Mouse (Mus musculus) spleen, postnatal 4 days (tissue): ENCODE results near the gene Slc4a5.

Experiments
- DNase-seq, 2 experiments: peaks; one replicate each; pipeline ENCODE4 v3.0.0; 2022; ENCODE audit warnings: low spot score in 2 of 2

Slc4a5 gene

DNA sequence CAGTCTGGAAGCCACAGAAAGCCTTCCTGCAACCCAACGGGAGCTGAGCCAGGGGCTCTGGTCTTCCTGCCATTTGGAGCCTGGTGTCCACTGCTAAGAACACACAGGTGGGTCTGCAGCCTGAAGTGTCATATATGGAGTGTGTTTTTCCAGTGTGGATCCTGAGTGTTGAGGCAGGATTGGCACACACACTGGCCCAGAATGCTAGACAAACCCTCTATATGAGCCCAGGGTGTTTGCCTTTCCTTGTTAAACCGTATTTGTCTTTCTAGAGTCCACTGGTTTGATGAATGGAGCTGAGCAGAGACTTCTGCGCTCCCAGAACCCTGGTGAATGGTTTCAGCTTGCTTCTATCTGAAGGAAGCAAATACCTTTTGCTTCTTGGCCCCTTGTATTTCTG lies at the start of gene Slc4a5:
Slc4a5 (plus strand) TSS at position 15 of the 400 bp plus-strand sequence.
- DNase-seq = no peak

DNA sequence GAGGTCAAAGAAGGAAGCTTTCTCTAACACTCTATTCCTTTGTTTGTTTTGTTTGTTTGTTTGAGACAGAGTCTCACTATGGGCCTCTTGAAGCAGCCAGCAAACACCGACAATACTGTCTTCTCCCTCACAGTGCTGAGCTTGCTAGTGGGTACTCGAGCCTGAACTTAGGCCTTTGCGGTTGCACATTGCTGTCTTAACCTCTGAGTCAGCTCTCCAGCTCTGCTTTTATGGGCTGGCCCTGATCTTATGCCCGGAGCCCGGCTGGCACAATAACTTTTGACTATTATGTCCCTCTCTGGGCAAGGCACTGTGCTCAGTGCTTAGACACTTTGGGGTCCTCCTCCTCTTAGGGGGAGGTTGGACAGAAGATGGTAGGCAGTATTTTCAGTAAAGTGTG lies 49.8 kb upstream of the Slc4a5 start:
- DNase-seq = no peak

DNA sequence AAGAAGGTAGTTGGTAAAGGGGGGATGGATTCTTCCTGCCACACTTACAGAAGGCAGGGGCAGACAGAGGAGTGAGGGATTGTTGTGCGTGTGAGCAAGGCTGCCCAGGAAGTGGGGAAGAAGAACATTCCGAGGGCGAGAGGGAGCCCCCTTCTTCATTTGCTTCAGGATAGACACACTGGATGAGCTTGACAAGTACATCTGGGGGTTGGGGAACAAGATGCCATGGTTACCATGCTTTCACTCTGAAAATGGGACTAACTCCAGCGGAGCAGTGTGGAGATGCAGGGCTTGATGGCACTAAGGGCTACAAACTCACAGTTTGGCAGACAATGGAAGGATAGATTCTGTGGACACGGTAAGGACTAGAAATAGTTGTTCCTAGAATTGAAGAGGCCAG lies 48.6 kb upstream of the Slc4a5 start:
- DNase-seq = no peak

DNA sequence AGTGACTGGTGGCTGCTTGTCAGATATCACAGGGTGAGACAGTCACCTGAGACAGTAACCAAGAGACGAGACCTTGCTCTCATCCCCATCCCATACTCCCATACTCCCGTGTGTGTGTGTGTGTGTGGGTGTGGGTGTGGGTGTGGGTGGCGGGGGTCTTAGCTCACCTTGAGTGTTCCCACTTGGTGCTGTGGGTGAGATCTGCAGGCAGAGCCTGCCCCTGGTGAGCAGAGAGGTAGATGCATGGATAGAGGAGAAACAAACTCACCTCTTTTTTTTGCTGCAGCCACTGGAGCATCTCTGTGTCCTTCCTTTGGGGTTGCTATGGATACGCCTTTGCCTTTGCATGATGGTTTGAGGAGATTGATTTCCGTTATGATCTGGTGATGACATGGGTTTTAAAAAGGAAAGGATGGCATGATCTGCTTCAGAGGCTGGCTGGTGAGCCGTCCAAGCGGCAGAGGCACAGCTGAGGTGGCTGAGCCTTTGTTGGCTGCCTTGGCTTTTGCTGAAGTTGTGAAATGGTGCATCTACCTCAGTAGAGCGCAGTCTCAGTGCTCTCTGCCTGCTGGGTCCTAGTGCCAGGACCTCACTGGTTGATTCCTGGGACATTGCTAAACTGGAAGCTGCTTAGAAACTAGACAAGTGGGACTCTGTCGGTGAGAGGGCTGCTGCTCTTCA lies 47.2 kb upstream of the Slc4a5 start:
- no peak for DNase-seq

DNA sequence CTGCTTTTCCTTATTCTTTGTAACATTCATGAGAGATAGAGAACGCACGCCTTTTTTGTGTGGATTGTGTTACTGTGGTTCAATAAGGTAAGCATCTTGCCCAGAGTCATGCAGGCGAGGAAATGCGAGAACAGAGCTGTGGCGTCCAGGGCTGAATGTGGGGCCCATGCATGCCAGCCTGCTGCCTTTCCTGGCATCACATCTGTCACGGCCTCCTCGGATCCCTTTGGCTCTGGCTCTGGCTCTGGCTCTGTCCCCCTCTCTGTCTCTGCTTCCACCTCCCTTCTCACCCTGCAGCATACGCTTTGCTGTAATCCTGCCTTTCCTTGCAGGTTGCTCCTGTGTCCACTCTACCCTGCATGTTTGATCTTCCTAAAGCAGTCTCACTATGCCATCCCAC lies 43.6 kb upstream of the Slc4a5 start:
- DNase-seq = no peak

DNA sequence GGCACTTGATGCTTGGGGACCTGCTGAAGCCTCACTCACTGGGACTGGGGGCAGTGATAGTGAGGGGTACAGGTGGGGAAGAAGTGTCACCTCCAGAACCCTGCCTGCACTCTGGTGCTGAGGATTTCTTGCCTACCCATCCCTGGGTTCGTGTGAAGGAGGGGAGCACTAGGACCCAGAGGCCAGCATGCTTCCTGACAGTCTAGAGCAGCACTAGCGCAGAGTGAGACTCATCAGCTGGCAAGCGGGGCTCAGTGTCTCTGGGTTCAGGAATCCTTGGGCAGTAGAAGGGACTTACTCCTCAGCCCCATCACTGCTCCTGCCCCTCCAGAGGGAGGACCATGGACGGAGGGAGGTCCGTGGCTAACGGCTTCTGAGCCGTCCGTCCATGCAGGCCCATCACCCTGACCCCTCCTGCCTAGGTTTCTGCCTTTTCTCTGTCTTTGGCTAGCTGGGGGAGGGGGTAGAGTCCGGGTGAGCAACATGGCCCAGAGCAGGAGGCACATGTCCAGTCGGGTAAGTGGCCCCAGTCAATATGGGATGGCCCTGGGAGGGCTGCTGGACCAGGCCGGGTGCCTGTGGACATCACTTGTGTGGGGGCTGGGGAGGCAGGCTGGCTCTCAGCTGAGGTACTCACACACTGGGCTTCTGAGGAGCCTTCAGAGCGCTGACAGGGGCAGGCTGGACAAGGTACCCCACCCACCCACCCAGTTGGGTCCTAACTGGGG lies 40.1 kb upstream of the Slc4a5 start:
- DNase-seq = no peak

DNA sequence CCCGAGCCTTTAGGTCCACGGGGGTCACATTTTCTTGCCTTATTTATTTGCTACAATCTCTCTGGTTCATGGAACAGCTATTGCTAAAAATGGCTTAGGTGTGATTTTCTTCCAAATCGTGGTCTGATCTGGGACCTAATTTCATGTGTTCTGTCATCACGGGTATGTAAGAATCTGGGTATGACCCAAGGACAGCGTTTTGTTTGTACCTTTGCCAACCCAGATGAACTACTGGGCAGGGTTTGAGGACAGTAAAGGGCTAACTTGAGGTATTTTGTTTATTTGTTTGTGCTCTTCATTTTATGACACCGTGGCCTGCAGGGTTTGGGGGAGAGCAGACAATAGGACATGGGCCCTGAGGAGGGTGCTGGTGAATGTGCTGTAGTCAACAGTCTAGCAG lies 39.0 kb upstream of the Slc4a5 start:
- DNase-seq = no peak

DNA sequence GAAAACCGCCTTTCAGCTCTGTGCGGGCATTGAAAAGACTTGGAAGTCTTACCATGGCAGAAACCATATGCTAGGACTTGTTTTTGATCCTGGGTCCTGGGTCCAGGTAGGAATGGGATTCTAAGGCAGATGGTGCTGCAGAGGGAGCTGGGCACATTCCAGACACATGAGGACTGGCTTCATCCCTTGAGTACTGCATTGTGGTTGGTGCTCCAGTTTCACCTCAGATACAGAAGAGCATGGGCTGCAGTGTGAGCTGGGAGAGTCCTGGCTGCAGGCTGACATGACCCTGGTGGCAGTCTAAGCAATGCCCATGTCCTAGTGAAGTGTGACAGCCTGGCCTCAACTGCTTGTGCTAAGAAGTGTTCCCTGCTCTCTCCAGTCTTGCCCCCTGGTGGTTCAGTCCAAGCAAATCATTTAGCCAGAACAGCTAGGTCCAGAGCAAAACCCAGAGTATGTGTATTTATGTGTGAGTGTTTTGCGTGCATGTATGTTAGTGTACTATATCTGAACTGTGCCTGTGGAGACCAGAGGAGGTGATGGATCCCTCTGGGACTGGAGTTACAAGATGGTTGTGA lies 34.7 kb upstream of the Slc4a5 start:
- DNase-seq = no peak

DNA sequence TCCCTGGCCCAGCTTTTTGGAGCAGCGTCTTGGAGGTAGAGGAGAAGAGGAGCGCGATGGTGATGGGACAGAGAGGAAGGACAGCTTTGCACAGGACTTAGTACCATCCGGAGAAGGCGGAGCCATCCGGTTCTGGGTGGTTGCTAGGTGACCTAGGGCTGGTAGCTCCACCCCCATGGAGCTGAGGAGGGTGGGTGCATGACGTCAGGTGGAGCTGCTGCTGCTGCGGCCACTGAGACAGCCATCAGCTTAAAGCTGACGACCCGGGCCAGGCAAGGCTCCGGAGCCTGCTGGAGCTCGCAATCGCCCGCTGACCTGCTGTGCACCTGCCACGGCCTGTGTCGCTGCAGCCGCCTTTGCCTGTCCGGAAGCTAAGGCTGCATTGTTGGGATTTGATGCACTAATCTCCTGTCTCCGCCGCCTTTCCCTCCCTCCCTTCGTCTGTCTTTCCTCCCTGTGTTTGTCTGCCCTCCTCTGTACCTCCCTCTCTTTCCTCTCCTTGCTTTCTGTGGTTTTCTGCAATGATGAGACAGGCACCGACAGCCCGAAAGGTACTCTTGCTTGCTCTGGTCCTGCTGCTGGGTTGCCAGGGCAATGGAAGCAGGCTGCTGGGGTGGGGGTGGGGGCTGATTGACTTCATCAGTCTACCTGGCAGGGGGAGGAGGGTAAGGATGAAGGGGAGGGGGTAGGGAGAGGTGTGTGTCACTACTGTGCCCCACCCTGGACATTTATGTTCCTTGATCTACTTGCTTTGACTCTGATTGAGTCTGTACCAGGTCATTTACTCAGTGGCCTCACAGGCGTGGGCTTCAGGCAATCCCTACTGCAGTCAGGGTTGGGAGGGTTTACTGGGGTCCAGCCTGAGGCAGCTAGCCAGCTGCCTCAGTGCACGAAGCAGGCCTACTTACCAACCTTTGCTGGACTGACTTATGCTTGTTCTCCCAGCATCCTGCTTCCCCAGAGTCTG lies 33.5 kb upstream of the Slc4a5 start:
- no peak for DNase-seq

DNA sequence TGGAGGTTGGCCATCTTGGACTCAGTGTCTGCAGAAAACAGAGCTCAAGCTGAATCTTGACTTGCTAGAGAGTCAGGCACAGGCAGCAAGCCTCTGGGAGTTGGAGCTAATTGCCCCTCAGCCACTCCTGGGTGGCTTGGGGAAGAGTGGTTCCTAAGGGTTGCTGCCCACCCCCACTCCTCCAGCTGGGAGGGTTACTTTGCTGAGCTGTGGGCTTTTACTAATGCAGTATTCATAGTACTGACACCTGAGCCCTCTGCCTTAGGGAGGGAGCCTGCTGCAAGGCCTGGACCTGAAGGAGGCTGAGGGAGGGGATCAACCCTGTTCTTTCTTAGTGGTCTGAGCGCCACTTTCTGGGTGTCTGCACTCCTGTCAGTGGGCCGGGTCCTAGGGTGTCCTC lies 32.7 kb upstream of the Slc4a5 start:
- DNase-seq = no peak

DNA sequence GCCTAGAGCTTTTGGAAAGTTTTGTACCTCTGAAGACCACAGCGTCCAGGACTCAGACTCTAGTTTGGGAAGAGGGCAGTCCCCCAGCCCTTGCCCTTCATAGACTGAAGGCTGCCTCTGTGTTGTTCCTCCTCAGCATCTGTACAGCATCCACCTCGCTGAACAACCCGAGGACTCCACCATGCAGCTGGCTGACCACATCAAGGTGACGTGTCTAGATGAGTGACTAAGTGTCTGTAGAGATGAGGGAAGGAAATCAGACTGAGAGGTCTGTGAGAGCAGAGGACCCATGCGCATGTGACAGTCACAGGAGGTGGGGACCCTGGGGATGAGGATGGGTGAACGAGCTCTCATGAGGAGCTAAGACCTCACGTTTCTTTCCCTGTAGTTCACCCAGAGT lies 26.1 kb upstream of the Slc4a5 start:
- no peak for DNase-seq

DNA sequence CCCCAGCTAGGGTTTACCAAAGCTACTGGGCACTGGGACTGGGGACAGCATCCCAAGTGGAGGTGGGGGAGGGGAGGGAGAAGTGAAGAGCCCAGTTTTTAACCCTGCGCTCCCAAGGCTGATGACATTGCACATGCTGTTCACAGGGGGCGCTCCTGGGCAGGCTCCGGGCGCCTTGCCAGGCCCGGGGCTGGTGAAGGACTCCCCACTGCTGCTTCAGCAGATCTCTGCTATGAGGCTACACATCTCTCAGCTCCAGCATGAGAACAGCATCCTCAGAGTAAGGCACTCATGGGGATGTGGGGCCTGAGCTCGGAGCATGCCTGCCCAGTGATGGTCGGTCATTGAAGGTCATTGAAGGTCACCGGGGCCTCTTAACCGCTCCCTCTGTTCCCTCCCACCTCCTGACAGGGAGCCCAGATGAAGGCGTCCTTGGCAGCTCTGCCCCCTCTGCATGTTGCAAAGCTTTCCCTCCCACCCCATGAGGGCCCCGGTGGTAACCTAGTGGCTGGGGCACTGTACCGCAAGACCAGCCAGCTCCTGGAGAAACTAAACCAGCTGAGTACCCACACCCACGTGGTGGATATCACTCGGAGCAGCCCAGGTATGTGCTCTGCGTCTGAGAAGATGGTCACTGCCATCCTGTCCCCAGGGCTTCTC lies 22.2 kb upstream of the Slc4a5 start:
- no peak for DNase-seq

DNA sequence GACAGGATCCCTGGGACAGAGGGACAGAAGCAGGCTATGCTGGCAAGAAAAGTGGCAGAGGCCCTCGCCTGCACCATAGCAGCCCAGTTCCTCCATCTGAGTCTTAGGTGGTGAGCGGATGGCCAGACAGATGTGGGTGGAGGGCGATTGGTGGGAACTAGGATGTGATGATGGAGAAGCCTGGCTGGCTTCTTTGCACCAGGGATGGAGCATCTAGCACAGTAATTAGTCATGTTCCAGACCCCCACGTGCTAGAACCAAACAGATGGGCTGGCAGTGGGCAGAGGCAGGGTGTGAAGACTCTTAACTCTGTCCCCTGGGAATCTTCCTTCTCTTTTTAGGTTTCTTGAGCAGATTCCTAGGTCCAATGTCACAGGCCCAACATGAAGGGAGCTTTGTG lies 16.3 kb upstream of the Slc4a5 start:
- no peak for DNase-seq

DNA sequence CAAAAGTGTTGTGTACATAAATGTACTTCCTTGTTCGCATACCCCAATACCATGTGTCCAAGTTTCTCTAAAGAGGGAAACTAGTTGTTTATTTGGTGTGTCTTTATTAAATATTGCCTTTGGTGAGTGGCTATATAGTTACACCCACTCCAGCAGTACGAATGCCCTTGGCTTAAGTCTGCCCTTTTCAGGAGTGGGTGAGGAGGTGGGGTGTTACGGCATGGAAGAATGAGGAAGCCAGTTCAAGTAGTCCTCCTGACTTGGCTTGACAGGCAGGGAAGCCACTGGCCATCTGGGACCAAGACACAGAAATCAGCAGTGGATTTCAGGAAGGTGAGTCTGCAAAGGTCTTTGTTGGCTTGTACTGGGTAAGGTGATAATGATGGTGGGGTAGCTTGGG lies 13.8 kb upstream of the Slc4a5 start:
- DNase-seq = no peak

DNA sequence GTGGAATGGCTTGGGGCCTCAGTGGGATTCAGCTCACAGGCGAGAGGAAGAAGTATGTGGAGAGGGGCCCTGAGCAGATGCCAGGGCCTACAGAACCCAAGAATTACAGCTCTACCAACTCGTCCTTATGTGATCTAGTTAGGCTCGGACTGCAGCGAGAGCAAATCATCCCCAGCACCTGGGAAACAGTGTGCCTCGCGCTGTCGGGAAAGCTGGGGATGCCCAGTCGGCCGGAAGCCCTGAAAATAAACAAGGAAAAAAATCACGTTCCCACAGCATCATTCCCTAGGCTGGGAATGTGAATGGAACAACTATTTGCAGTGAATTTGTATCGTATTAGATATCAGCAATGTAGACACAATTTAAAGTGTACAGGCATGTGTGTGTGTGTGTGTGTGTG lies 13.3 kb upstream of the Slc4a5 start:
- no peak for DNase-seq

DNA sequence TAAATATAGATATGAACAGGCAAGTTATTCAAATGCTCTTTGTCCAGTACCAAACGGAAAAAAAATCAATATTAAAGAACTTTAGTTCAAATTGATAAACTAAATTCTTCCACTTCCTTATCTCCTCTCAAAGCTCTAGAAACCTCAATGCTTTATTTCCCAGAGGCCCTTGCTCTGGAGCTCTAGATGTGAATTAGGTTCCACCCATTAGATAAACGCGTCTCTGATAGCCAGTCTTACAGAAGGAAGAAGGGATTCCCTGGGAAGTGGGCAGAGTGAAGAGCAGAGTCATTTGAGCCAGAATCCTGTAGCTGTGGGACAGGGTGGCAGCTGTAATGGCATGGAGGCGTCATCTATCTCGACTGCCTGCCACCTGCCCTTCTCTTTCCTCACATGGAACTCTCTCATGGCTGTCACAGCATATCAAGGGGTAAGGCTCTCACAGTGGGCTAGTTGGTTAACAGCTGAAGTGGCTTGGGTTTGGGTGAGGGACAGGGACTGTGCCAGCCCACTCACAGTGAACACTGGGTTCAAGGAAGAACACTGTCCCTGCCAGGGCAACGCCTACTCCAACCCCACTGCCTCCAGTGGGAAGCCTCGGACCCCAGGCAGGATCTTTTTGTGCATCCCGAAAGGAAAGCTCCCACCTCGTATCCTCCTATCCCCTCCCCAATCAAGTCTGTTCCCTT lies 12.1 kb upstream of the Slc4a5 start:
- DNase-seq = no peak

DNA sequence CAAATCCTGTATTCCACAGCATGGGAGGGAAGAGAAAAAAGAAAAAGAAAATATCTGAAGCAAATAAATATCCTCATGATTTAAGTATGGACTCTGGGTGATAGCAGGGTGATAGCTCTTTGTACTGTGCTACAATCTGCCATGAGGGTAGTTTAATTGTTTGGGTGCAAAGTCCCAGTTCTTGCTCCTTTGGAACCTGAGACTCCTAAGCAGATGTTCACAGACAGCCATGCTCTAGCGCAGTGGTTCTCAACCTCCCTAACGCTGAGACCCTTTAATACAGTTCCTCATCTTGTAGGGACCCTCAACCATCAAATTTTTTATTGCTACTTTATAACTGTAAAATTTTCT lies 11.6 kb upstream of the Slc4a5 start:
- DNase-seq = no peak

DNA sequence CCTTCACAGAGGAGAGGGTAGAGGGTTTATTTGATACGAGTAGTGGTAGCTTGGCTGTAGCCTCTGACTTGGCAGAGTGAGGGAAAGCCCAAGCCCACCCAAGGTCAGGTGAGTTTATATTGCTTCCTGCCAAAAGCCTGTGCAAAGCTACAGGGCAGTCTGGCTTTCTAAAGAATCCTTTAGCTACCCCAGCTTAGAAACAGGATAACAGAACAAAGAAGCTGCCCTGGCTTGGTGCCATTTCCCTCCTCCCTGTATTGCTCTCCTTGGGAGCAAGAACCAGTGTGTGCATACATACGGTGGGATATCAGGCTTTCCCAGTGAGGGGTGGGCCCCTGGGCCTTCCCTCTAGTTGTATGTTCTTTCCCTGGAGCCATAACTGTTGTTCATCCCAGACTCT lies 9.1 kb upstream of the Slc4a5 start:
- no peak for DNase-seq

DNA sequence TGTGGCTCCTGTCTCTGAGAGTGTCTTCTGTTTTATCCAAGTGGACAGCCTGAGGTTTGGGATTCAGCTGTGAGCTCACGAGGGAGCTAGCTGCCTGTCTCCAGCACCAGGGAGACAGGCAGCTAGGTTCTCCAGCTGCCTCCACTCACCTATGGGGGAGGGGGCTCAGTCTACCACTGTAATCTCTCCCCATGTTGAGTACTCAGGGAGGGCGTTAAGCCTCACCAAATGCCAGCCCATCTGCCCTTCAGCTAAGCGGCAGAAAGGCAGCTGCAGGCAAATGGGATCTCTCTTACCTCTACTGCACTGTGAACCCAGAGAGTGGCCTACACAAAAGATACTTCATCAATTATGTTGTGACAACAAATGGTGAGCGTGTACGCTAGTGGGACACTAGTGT lies 8.1 kb upstream of the Slc4a5 start:
- DNase-seq = no peak

DNA sequence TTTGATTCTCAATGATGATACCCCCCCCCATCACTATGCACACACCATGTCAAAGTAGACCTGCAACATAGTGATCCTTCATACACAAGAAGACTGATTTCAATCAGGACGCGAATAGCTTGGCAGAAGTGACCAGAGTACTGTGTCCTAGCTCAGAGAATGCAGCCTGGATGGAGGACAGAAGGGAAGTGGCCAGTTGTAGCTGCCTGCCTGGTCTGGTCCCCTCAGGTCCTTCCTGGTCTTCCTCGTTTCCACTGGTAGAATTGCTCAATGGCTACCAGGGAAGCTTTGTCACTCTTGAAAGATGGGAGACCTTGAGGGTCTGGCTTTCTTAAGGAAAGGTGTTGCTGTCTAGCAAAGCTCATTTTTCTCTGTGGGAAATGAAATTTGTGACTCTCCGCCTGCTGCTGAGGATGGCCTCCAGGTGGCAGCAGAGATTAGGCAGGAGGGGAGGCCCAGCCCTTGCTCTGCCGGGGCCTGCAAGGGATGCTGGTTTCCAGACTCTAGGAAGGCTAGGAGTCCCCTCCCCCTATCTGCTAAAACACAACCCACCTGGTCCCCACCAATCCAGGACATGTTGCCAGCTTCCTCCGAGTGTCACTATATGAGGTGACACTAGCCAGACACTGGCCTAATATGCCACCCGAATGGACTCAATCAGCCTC lies 4.5 kb upstream of the Slc4a5 start:
- peak; percentile 41 to 81 for DNase-seq

DNA sequence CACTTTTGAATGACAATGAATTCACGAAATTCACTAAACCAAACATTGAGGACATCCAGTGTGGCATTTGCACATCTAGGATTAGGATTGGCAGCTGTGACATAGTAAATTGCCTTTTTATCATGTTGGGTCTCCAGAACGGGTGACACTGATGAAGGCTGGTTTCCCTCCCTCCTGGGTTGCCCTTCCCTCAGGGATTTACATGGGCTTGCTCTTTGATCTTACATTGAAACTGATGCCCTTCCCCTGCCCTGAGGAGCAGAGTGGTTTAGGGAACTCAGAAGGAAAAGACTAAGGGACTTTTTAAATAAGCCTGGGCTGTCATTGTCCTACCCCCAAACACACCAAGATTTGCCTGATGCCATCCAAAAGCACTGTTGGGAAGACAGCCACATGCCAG lies 11.9 kb downstream of the Slc4a5 start:
- no peak for DNase-seq
